Mouse (Mus musculus) left cerebral cortex, postnatal 10 days (tissue): ENCODE results near the gene Klf2. TPM values are rescaled to one million over a fixed set of nuclear protein-coding genes. Genes with fewer than 3 reads are reported as not detected.

Source experiments
- DNase-seq, 2 experiments: peaks; one replicate each; pipeline ENCODE4 v3.0.0; 2021 to 2022; ENCODE audit warnings: low spot score in 2 of 2, mixed read lengths in 1 of 2; ENCODE audit errors: extremely low spot score in 1 of 2
- intact Hi-C: fragments of 180-260 bp; cut with DNase I; formaldehyde crosslinking; loops from one replicate; pipeline ENCODE4 v1.15.1; 2025
- total RNA-seq, 2 experiments: library from RNA; stranded (reverse); gene quantifications; 2 replicates each; pipeline ENCODE4 v1.2.3; 2021

The Klf2 gene
- 10 to 100 TPM; 15.4 to 18.9 TPM for total RNA-seq

DNA sequence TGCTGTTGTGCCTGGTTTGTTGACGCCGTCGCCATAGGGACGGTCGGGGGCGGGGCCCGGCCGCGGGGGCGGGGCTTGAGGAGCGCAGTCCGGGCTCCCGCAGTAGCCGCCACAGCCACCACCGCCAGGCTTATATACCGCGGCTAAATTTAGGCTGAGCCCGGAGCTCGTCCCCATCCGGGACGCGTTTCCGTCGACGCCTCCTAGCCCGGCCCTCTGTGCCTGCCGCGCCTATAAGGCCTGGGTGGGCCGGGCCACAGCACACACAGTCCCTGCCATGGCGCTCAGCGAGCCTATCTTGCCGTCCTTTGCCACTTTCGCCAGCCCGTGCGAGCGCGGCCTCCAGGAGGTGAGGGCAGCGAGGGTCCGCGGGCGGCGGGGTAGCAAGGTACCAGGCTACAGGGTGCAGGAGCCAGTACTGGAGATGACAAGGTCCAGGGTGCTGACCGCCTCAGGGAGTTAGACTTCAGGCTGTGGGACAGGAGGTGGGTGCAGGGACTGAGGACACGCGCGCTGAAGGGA, at the start of gene Klf2:
Gene Klf2 (plus strand): TSS at position 233 of the 522 bp plus-strand sequence.
- intact Hi-C loops: no loop called here
- DNase-seq: peak; percentile 92 to 98

DNA sequence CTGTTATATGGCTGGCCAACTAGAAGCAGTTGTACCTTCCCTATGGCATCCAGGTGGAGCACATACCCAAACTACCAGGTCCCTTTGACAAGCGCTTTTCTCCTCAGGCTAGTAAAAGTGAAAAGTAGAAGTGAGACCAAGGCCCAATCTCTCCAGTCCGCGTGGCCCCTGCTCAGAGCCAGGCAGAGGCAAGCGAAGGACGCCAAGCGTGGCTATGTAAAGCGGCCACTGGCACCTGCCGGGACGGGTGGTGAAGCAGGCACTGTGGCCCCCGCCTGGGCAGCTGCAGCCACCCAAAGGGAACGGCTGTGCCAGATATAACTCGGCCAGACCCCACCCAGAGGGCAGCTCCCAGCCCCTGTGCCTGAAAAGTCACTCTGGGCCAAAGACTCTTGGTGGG, 48.2 kb upstream of the Klf2 start:
- intact Hi-C loops: no loop called here
- no peak for DNase-seq

DNA sequence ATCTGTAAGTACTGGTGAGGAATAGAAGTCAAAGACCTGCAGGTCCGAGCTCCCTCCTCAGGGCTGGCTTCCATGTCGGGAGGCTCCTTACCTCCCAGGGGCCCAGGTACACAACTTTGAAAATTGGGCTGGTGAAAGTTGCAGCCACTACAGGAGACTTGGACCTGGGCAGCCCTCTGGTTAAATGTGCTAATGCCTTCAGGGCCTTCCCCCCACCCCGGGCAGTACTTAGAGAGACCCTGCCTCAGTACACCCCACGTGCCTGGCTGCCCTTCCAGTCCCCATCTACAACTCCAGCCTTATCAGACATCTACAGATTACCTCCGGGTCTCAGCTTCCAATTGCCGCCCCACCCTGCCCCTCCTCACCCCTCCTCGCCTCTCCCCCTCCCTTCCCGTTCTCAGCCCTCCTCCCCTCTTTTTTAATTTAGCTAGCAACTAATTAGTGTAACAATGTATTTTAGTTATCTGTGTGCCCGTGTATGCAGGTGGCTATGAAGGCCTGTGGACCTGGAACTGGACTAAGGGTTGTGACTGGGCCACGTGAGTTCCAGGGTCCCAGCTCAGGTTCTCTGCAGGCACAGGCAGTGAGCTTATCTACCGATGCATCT, 47.7 kb upstream of the Klf2 start:
- intact Hi-C loops: no loop called here
- no peak for DNase-seq

DNA sequence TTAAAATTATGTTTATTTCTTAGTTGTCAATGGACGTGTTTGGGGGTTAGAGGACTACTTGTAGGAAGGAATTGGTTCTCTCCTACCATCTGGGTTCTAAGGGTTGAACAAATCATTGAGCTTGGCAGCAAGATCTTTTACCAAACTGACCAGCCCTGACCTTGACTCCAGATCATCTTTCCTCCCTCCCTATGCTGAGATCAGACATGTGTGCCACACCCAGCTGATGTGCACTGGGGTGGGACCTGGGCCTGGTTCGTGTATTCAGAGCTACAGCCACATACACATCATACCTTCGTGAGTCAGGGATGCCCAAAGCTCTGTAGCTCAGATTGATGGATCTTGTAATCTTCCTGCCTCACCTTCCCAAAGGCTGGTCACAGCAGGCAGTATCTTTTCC, 47.1 kb upstream of the Klf2 start:
- intact Hi-C loops: no loop called here
- DNase-seq: no peak

DNA sequence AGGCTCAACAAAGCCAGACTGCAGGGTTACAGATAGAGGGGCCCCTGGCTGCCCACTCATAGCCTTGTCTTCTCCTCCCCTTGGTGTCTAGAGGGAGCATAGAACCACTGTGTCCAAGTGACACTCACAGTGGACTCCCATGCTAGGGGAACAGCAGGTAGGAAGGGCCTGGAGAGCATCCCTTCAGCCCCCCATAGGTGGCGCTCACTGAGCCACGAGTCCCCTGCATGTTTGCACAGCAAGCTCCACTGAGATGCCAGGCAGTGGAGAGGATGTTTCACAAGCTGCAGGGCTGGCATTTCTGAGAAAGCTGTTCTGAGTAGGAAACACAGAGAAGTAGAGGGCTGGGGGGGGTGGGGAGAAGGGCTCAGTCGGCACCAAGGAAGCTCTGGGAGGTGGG, 46.5 kb upstream of the Klf2 start:
- peak; percentile 52 to 84 for DNase-seq
- intact Hi-C loops: no loop called here

DNA sequence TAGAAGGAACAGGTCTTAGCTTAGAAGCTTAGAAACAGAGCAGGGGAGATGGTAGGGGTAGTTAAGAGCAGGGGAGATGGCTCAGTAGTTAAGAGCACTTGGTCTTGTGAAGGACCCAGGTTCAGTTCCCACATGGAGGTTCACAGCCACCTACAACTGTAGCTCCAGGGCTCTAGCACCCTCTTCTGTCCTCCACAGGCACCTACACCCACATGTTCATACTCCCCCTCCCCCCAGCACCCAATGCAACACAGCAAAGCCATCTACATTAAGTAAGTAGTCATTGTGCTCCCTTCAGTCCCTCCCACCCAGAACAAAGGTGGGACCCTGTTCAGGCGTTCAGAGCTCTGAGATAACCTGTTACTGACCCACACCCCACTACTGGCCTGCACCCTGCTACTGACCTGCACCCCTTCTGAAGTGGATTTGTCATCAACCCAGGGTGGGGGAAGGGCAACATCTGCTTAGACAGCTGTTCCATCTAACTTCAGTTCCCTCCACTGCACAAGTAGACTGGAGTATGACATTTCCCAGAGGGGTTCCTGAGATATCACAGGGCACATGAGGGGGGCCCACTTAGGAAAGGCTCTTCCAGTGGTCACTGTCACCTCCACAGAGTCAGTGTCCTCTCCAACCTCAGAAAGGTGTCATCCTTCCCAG, 45.6 kb upstream of the Klf2 start:
- intact Hi-C loops: no loop called here
- DNase-seq: no peak

DNA sequence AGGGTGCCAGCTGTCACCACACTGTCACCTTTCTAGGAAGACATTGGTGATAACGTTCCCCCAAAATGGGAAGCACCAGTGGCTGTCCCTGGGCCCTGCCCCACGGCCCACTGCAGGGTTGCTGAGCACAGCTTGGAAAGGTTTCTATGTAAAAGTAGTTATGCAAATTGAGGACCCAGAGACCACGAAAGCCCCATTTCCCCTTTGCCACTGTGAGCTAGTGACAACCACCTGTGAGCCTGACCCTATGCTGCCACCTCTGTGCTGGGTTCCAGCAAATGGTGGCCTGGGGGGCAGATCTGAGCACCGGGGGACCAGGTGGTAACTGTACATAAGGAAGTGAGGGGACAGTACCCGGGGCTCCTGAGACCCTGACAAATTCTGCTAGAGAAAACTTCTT, 45.0 kb upstream of the Klf2 start:
- intact Hi-C loops: no loop called here
- DNase-seq: no peak

DNA sequence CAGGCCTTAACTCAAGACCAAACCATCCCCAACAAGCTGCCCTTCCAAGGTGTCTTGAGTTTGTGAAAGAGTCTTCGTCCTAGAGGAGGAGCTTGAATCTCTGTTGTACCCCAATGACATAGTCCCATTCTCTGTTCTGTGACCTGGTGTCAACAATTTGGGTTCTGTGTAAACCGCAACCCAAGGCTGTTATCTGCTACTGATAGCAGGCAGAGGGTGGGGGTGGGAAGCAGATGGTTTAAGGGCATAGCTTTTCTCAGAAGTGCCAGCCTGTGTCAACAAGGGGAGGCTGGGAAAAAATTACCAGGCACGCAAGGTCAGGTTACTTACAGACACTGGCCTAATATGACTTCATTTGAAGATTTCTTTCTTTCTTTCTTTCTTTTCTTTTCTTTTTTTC, 41.6 kb upstream of the Klf2 start:
- intact Hi-C loops: no loop called here
- no peak for DNase-seq

DNA sequence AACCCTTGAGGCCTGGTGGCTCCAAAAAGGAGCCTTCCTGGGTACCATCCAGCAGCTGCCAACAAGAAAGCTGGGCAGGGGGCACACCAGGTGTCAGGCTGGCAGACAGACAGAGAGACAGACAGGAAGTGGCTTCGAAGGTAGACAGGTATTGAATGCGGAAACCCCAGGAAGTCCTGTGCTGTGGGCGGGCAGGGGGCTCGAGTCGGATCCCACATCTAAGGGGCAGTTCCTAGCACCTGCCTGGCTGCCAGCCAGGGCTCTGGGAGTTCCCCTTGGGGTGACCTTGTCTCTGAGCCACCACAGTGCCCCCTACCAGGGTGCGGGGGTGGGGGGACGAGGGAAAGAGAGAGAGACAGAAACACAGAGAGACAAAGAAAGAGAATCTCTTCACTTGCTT, 39.7 kb upstream of the Klf2 start:
- peak in 1 of 2 experiments; percentile 32 for DNase-seq
- intact Hi-C loops: no loop called here

DNA sequence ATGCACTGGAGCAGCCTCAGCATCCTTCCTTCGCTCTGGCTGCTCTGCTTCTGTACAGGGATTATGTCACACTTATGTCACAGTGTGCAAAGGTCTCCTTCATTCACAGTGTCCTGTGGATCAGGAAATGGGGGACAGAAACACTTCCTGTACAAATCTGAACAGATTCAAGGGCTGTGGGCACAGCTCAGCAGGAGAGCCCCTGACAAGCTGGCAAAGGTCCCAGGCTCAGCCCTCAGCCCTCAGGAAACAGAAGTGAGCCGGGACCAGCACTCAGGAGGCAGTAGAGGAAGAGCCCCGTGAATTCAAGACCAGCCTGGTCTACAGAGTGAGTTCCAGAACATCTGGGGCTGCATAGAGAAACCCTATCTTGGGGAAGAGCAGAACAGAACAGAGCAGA, 37.2 kb upstream of the Klf2 start:
- DNase-seq: peak in 1 of 2 experiments; percentile 83
- intact Hi-C loops: no loop called here

DNA sequence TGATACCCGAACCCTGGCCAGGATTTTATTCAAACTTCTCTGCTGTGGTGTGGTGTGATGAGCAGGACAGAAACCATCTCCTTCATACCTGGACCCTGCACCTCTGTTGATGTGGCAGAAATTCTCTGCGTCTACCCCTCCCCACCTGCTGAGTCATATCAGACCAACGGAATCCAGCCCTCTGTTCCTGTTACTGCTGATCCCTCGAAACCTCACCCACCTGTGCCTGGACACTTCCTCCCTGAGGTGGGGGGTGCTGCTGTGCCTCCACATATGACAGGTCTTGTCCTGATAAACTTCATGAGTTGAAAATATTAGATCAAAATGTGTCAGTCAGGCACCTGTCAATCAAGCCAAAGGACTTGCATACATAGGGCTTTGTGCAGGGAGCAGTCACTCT, 33.5 kb upstream of the Klf2 start:
- intact Hi-C loops: no loop called here
- DNase-seq: no peak

DNA sequence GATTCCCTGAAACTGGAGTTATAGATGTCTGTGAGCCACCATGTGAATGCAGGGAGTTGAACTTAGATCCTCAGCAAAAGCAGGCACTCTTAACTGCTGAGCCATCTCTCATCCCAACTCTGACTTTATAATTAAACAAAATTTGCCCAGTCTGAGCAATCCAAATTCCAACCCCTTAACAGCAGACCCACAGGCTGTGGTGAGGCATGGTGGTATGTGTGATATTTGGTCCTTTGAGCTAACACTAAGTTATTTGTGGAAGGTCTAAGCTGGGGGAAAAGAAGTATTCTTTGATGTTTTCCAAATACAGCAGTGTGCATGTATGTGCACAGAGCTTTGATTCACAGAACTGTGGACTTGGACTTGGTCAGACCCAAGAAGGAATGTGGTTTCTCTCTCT, 29.8 kb upstream of the Klf2 start:
- DNase-seq: no peak
- intact Hi-C loops: no loop called here

DNA sequence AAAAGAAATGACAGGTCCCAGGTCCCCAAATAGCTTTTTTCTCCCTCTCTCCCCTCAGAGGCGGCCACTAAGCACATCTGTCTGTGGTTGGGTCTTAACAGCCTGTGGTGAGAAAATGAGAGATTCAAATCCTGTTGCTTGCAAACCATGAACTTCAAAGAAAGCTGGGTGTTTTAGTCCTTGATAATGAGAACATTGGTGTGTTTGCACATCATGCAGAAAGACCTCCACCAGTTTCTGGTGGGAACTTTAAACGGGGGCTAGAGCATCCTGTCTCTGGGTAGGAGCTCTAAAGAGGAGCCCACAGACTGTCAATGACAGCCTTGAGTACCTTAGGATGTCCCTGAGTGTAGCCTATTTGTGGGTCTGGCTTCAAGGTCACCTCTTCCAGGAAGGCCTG, 27.7 kb upstream of the Klf2 start:
- intact Hi-C loops: no loop called here
- no peak for DNase-seq

DNA sequence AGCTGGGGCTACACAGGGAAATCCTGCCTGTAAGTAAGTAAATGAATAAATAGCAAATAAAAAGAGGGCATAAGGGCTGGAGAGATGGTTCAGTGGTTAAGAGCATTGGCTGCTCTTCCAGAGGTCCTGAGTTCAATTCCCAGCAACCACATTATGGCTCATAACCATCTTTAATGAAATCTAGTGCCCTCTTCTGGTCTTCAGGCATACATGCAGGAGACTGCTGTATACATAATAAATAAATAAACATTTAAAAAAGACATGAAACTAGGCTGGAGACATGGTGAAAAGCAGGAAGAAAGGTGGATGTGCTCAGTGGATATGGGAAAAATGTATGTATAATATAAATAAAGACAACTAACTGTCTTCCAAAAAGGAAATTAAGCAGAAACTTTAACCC, 25.5 kb upstream of the Klf2 start:
- no peak for DNase-seq
- intact Hi-C loops: no loop called here

DNA sequence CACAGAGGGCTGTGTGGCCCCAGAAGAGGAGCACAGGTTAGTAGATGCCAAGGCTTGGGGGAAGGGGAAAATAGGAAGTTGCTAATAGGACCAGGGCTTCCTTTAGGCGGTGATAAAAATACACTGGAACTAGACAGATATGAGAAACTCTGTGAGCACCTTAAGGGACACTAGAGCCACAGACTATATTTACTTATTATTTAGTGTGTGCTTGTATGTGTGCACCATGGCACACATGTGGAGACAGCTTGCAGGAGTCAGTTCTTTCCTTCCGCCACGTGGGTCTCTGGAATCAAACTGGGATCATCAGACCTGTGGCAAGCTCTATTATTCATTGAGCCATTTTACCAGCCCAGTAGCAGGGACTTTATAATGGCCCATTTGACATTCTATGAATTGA, 23.7 kb upstream of the Klf2 start:
- DNase-seq: no peak
- intact Hi-C loops: no loop called here

DNA sequence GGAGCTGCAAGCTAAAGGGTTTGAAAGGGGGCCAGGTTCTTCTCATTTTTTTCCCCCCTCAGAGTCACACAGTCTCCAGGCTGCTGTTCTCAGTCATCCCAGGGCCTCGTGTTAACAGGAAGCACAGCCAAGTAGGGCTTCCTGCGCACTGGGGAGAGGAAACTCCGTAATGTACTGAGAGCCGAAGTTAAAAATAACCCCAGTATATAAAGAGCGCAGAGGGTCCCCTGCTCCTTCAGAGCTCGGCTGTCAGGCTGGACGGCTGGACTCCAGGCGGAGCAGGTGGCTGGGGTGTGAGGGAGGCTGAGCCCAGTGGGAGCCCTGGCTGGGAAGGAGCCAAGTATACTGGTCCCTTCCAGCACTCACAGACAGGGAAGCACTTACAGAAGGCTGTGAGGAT, 23.2 kb upstream of the Klf2 start:
- intact Hi-C loops: no loop called here
- peak; percentile 70 to 95 for DNase-seq

DNA sequence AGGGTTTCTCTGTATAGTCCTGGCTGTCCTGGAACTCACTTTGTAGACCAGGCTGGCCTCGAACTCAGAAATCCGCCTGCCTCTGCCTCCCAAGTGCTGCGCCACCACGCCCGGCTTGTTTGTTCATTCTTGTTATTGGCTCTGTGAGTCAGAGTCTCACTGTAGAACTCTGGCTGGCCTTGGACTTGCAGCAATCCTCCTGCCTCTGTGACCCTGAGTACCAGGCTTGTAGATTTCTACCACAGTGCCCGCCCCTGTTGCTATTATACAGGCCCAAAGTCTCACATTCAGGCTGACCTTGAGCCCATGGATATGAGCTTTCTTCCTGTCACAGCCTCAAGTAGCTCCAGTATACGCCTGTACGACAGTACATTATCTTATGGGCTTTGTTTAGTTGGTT, 22.3 kb upstream of the Klf2 start:
- intact Hi-C loops: no loop called here
- no peak for DNase-seq

DNA sequence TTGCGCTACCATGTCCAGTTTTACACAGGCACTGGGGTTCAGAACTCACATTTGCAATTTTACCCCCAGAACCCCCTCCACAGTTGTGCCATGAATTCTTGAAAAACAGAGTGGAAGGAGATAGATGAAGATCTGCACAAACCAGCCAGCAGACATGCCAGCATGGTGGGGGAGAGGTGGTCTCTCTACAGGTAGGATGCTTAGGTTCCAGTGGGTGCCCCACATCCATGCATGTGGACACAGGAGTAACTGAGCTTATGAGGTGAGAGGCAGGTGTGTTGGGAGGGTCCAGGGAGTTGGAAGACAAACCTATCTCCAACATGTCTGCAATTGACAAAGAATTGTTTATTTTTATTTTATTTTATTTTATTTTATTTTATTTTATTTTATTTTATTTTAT, 19.9 kb upstream of the Klf2 start:
- intact Hi-C loops: no loop called here
- DNase-seq: no peak

DNA sequence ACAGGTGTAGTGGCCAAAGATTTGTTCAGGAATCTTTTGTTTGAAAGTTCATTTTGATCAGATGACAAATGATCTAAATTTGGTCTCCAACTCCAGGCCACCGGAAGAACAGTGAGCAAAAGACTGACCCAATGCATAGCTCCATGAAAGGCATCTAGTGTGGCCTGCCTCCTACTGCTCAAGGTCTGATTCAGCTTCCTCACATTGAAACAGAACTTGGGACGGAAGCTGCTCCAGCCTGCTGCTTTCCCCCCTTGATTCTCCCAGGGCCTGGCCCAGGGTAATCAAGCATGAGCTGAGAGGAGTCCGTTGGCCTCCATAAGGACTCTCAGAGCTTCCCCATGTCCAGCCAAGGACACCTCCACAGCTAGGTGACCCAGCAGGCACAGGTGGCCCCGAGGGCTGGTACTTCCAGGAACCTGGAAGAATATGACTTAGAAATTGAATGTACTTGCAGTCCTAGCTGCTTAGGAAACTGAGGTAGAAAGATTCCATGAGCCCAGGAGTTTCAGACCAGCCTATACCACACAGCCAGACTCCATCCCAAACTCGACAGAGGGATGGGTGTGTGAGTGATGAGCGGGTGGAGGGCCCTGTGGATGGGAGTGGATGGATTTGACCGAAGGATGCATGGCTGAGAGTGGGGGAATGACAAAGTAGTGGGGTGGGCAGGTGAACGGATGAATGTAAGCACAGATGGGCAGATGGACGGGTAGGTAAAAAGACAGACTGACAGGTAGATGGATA, 18.0 kb upstream of the Klf2 start:
- no peak for DNase-seq
- intact Hi-C loops: no loop called here

DNA sequence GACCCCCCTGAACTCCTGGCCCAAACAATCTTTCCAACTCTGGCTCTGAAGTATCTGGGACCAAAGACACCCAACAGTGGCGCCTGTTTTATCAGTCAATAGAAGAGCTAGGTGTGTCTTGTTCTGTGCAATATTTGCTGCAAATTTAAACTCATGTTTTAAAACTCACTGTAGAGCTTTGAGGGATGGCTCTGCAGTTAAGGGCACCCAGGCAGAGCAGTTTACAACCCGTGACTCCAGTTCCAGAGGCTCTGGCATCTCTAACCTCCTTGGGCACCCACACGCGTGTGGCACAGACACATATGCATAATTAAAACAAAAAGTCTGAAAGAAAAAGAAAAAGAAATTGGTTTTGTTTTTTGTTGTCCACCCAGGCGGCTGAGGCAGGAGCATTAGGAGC, 17.3 kb upstream of the Klf2 start:
- intact Hi-C loops: no loop called here
- no peak for DNase-seq
